Mouse (Mus musculus): ENCODE data around the gene Add2. TPM values are rescaled to one million over a fixed set of nuclear protein-coding genes. Genes with fewer than 3 reads are reported as not detected.
A peak's percentile ranks its signal among the peaks of the same experiment; 100 is the strongest.

Add2 gene
- polyA plus RNA-seq, 1 experiment, result 121 TPM

- TF ChIP-seq POLR2A (IDR thresholded peaks at IDR 0.05; ENCODE audit: extremely low read depth, insufficient read depth, low read length) (no peak), CTCF (IDR thresholded peaks at IDR 0.05; ENCODE audit: extremely low read depth, insufficient read depth, low read length) (no peak)
- Histone ChIP-seq H3K4me3 (ENCODE audit: insufficient read depth, low read length) (no peak overlapping the region), H3K4me1 (ENCODE audit: control insufficient read depth, insufficient read depth, low read length) (peaks cover 36% of the 10 kb centered on the region), H3K27ac (ENCODE audit: insufficient read depth, low read length) (peak overlapping the region; percentile 54)
Observed at GRCm38 (mm10) chr6:86059151-86059853, 30.8 kb downstream of the Add2 start.

- peaks cover 40% of the 10 kb centered on the region for H3K4me1 ChIP-seq (ENCODE audit: control insufficient read depth, insufficient read depth, low read length)
- TF ChIP-seq CTCF (IDR thresholded peaks at IDR 0.05; ENCODE audit: extremely low read depth, insufficient read depth, low read length), result no peak
- no peak for TF ChIP-seq POLR2A (IDR thresholded peaks at IDR 0.05; ENCODE audit: extremely low read depth, insufficient read depth, low read length)
- no peak overlapping the region for H3K27ac ChIP-seq (ENCODE audit: insufficient read depth, low read length)
- H3K4me3 ChIP-seq (ENCODE audit: insufficient read depth, low read length), result no peak overlapping the region
Observed at GRCm38 (mm10) chr6:86060170-86060569, 31.7 kb downstream of the Add2 start.

DNA sequence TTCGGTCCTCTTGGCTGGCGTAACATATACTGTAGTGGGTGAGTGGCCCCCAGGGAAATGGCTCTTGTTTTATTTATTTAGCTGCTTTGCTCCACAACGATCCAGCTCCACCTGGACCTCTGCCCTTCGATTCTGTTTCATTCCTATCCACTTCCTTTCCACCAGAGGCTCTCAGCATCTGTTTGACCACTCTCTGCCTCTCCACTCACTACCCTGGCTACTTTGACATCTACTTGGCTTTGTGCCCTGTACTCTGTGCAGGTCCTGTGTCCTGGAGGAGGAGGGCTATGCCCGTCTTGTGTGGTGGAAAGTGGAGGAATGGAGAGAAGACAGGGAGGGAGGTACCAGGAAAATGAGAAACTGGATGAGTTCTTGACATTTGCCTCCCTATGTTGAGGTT is 33.7 kb downstream of the Add2 start:
- peaks cover 53% of the 10 kb centered on the region for H3K4me1 ChIP-seq (ENCODE audit: control insufficient read depth, insufficient read depth, low read length)
- H3K4me3 ChIP-seq (ENCODE audit: insufficient read depth, low read length), result no peak overlapping the region
- TF ChIP-seq POLR2A (IDR thresholded peaks at IDR 0.05; ENCODE audit: extremely low read depth, insufficient read depth, low read length) (no peak), CTCF (IDR thresholded peaks at IDR 0.05; ENCODE audit: extremely low read depth, insufficient read depth, low read length) (no peak)
- H3K27ac ChIP-seq (ENCODE audit: insufficient read depth, low read length), result peak overlapping the region; percentile 95

- peak overlapping the region; percentile 95 for H3K27ac ChIP-seq (ENCODE audit: insufficient read depth, low read length)
- TF ChIP-seq CTCF (IDR thresholded peaks at IDR 0.05; ENCODE audit: extremely low read depth, insufficient read depth, low read length) (no peak), POLR2A (IDR thresholded peaks at IDR 0.05; ENCODE audit: extremely low read depth, insufficient read depth, low read length) (no peak)
- H3K4me1 ChIP-seq (ENCODE audit: control insufficient read depth, insufficient read depth, low read length), result peaks cover 50% of the 10 kb centered on the region
- no peak overlapping the region for H3K4me3 ChIP-seq (ENCODE audit: insufficient read depth, low read length)
Observed at GRCm38 (mm10) chr6:86062684-86063083, 34.2 kb downstream of the Add2 start.

- H3K4me3 ChIP-seq (ENCODE audit: insufficient read depth, low read length), result no peak overlapping the region
- peaks cover 49% of the 10 kb centered on the region for H3K4me1 ChIP-seq (ENCODE audit: control insufficient read depth, insufficient read depth, low read length)
- H3K27ac ChIP-seq (ENCODE audit: insufficient read depth, low read length), result peak overlapping the region; percentile 96
- TF ChIP-seq POLR2A (IDR thresholded peaks at IDR 0.05; ENCODE audit: extremely low read depth, insufficient read depth, low read length) (no peak; the same call in 1 of the 2 replicates), CTCF (IDR thresholded peaks at IDR 0.05; ENCODE audit: extremely low read depth, insufficient read depth, low read length) (no peak)
Observed at GRCm38 (mm10) chr6:86064318-86065016, 36.0 kb downstream of the Add2 start.

- TF ChIP-seq CTCF (IDR thresholded peaks at IDR 0.05; ENCODE audit: extremely low read depth, insufficient read depth, low read length) (no peak), POLR2A (IDR thresholded peaks at IDR 0.05; ENCODE audit: extremely low read depth, insufficient read depth, low read length) (no peak)
- Histone ChIP-seq H3K27ac (ENCODE audit: insufficient read depth, low read length) (peak overlapping the region; percentile 96), H3K4me1 (ENCODE audit: control insufficient read depth, insufficient read depth, low read length) (peaks cover 55% of the 10 kb centered on the region), H3K4me3 (ENCODE audit: insufficient read depth, low read length) (no peak overlapping the region)
Observed at GRCm38 (mm10) chr6:86066727-86067126, 38.2 kb downstream of the Add2 start.

DNA sequence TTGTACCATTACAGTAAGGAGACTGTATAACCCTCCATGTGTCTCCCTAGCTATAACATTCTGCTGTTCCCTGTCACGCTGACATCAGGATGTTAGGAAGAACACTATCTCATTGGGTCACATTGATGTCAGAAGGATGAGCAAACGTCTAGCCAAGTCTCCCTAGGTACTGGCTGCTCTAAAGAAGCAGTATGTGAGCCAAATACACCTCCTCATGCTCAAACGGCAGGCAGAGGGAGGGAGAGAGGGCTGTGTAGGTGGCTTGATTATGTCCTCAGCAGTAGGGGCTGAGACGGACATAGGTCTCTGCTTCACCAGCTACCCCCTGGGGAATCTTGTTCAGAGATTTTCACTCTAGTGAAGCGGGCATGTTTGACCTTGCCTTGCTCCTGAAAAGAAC is 38.7 kb downstream of the Add2 start:
- Histone ChIP-seq H3K4me3 (ENCODE audit: insufficient read depth, low read length) (no peak overlapping the region), H3K27ac (ENCODE audit: insufficient read depth, low read length) (peak overlapping the region; percentile 96), H3K4me1 (ENCODE audit: control insufficient read depth, insufficient read depth, low read length) (peaks cover 55% of the 10 kb centered on the region)
- TF ChIP-seq CTCF (IDR thresholded peaks at IDR 0.05; ENCODE audit: extremely low read depth, insufficient read depth, low read length), result no peak
- TF ChIP-seq POLR2A (IDR thresholded peaks at IDR 0.05; ENCODE audit: extremely low read depth, insufficient read depth, low read length), result no peak

DNA sequence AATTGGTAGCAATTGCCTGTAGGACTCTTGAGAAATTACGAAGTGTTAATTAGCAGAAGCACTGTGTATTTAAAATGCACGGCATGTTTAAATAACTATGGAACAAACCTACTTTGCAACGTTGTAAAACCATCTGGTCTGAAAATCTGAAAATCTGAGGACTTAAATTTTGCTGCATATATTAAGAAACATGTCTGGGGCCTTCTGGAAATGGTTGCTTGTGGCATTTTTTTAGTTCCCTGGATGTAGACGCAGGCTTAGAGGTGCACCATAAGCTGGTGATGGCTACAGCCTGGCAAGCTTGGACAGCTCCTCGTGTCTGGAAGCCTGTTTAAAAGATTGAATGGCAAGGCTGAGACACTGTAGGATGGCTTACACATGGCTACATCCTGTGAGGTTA is 40.5 kb downstream of the Add2 start:
- H3K27ac ChIP-seq (ENCODE audit: insufficient read depth, low read length), result peak overlapping the region; percentile 72
- TF ChIP-seq CTCF (IDR thresholded peaks at IDR 0.05; ENCODE audit: extremely low read depth, insufficient read depth, low read length) (no peak), POLR2A (IDR thresholded peaks at IDR 0.05; ENCODE audit: extremely low read depth, insufficient read depth, low read length) (no peak)
- H3K4me3 ChIP-seq (ENCODE audit: insufficient read depth, low read length), result no peak overlapping the region
- peaks cover 52% of the 10 kb centered on the region for H3K4me1 ChIP-seq (ENCODE audit: control insufficient read depth, insufficient read depth, low read length)

- H3K27ac ChIP-seq (ENCODE audit: insufficient read depth, low read length), result peak overlapping the region; percentile 88
- H3K4me1 ChIP-seq (ENCODE audit: control insufficient read depth, insufficient read depth, low read length), result peaks cover 54% of the 10 kb centered on the region
- H3K4me3 ChIP-seq (ENCODE audit: insufficient read depth, low read length), result no peak overlapping the region
- TF ChIP-seq CTCF (IDR thresholded peaks at IDR 0.05; ENCODE audit: extremely low read depth, insufficient read depth, low read length), result no peak
- TF ChIP-seq POLR2A (IDR thresholded peaks at IDR 0.05; ENCODE audit: extremely low read depth, insufficient read depth, low read length), result no peak
Observed at GRCm38 (mm10) chr6:86069856-86070255, 41.4 kb downstream of the Add2 start.

DNA sequence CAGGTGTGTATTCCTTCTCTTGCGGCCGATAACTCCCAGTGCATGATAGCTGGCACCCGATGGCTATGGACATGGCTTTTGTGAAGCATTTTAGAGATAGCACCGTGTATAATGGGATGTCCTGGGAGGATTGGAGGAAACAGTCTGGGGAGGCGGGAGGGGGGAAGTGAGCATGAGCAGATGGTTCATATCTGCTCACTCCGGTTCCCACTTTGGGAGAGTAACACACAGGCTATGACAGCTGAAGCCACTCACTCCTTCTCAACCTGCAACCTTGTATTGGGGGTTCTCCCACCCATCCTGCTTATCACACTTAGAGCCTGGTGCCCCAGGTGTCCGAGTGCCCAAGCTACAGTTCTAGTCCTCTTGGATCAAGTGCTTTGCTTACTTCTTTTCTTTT is 41.8 kb downstream of the Add2 start:
- H3K27ac ChIP-seq (ENCODE audit: insufficient read depth, low read length), result peak overlapping the region; percentile 88
- H3K4me3 ChIP-seq (ENCODE audit: insufficient read depth, low read length), result no peak overlapping the region
- no peak for TF ChIP-seq CTCF (IDR thresholded peaks at IDR 0.05; ENCODE audit: extremely low read depth, insufficient read depth, low read length)
- no peak for TF ChIP-seq POLR2A (IDR thresholded peaks at IDR 0.05; ENCODE audit: extremely low read depth, insufficient read depth, low read length)
- peaks cover 51% of the 10 kb centered on the region for H3K4me1 ChIP-seq (ENCODE audit: control insufficient read depth, insufficient read depth, low read length)

All from cortical plate, adult 2 months (tissue).